Comparison of ENCODE assay signal across 9 mouse cellular contexts in genomic region chr5:28318671-28319070, GRCm38 (mm10). TPM values are rescaled to one million over a fixed set of nuclear protein-coding genes. Genes with fewer than 3 reads are reported as not detected.
A peak's percentile ranks its signal among the peaks of the same experiment; 100 is the strongest.
DNase-seq lines count a peak whose midpoint lies in the region; ATAC-seq and TF ChIP-seq lines count a peak whose summit lies in the region.
"Had no signal": no experiment of that assay in that cellular context is flagged by ENCODE, and none has a peak within 500 bp of the region (broad histone marks: within the 10 kb centered on the region; RNA-seq: fewer than 3 reads in every experiment).

No protein-coding gene starts in this region.

- no peaks in the 10 kb centered on the region for H3K27me3 ChIP-seq in kidney, postnatal 0 days (ENCODE audit: insufficient read depth, low read length)
- no peaks in the 10 kb centered on the region for H3K27me3 ChIP-seq in intestine, embryonic 14.5 days (replicated peaks; ENCODE audit: control insufficient read depth, insufficient read depth, low read length)
- H3K27me3 ChIP-seq in neural tube, embryonic 12.5 days (replicated peaks) = no peaks in the 10 kb centered on the region

- H3K9me3 ChIP-seq in kidney, postnatal 0 days (replicated peaks; ENCODE audit: low read length) = no peaks in the 10 kb centered on the region
- no peaks in the 10 kb centered on the region for H3K9me3 ChIP-seq in intestine, embryonic 14.5 days (ENCODE audit: control insufficient read depth, low read length)
- no peaks in the 10 kb centered on the region for H3K9me3 ChIP-seq in neural tube, embryonic 12.5 days

- H3K27ac ChIP-seq in kidney, postnatal 0 days = no peak overlapping the region
- H3K27ac ChIP-seq in brown adipose tissue, adult 24 weeks (replicated peaks; ENCODE audit: low read depth, low read length) = no peak overlapping the region
- H3K27ac ChIP-seq in intestine, embryonic 14.5 days (ENCODE audit: low read depth) = no peak overlapping the region
- no peak overlapping the region for H3K27ac ChIP-seq in neural tube, embryonic 12.5 days

- no peaks in the 10 kb centered on the region for H3K36me3 ChIP-seq in kidney, postnatal 0 days (ENCODE audit: insufficient read depth, low read length)
- H3K36me3 ChIP-seq in intestine, embryonic 14.5 days (ENCODE audit: control insufficient read depth, insufficient read depth, low read length) = no peaks in the 10 kb centered on the region
- no peaks in the 10 kb centered on the region for H3K36me3 ChIP-seq in neural tube, embryonic 12.5 days

- peak; percentile 14 for DNase-seq in kidney, postnatal 0 days (ENCODE audit: low spot score)
- DNase-seq in kidney, adult 9 months = no peak
- DNase-seq in intestine, embryonic 14.5 days (ENCODE audit: low spot score) = no peak
- no peak for DNase-seq in layer of hippocampus, adult 18-20 months (ENCODE audit: low spot score in 2 of 2)
- no peak for DNase-seq in thymus, postnatal 10 days (ENCODE audit: low spot score in 2 of 2)
- no peak for DNase-seq in lung, postnatal 25 days (ENCODE audit: low spot score)
- DNase-seq: kidney, postnatal 4 days had no signal

- ATAC-seq in kidney, postnatal 0 days (replicated peaks; ENCODE audit: low FRiP score, low read depth) = no peak
- ATAC-seq in intestine, embryonic 14.5 days (replicated peaks; ENCODE audit: low FRiP score, low TSS enrichment, low read depth) = no peak
- ATAC-seq in neural tube, embryonic 12.5 days (ENCODE audit: low FRiP score, low read depth) = no peak

- H3K9ac ChIP-seq in kidney, postnatal 0 days (ENCODE audit: low read depth, low read length) = 0 out of 2 replicates have a peak overlapping the region, but pooled peaks have one; percentile 31
- H3K9ac ChIP-seq in intestine, embryonic 14.5 days (ENCODE audit: low read length) = 0 out of 2 replicates have a peak overlapping the region, but pooled peaks have one; percentile 18
- peak overlapping the region; percentile 40; the same call in 1 of the 2 replicates for H3K9ac ChIP-seq in neural tube, embryonic 12.5 days

- peak overlapping the region; percentile 59 for H3K4me2 ChIP-seq in kidney, postnatal 0 days (ENCODE audit: low read length)
- peak overlapping the region; percentile 77 for H3K4me2 ChIP-seq in intestine, embryonic 14.5 days (ENCODE audit: low read length)
- peak overlapping the region; percentile 74 for H3K4me2 ChIP-seq in neural tube, embryonic 12.5 days (replicated peaks)

- TF ChIP-seq CTCF in kidney, postnatal 0 days (IDR thresholded peaks at IDR 0.05; ENCODE audit: low read depth) = no peak

- WGBS in kidney, postnatal 0 days = 43% methylated on average over 2 of the region's 2 CpGs
- WGBS in intestine, embryonic 14.5 days = 67% methylated on average over 2 of the region's 2 CpGs
- WGBS in neural tube, embryonic 12.5 days = 70% methylated on average over 2 of the region's 2 CpGs

- peaks cover 7% of the 10 kb centered on the region for H3K4me1 ChIP-seq in kidney, postnatal 0 days (replicated peaks; ENCODE audit: insufficient read depth, low read length)
- H3K4me1 ChIP-seq in brown adipose tissue, adult 24 weeks (ENCODE audit: control insufficient read depth, insufficient read depth, insufficient read length, low read length) = peaks cover 7% of the 10 kb centered on the region
- H3K4me1 ChIP-seq in intestine, embryonic 14.5 days (replicated peaks; ENCODE audit: control insufficient read depth, insufficient read depth, low read length) = peaks cover 5% of the 10 kb centered on the region
- H3K4me1 ChIP-seq in neural tube, embryonic 12.5 days = peaks cover 17% of the 10 kb centered on the region; the same call in 1 of the 2 replicates

- no peak overlapping the region for H3K4me3 ChIP-seq in kidney, postnatal 0 days (replicated peaks; ENCODE audit: low read depth, low read length)
- H3K4me3 ChIP-seq in brown adipose tissue, adult 24 weeks (ENCODE audit: insufficient read depth, low read depth, low read length) = peak overlapping the region; percentile 13; the same call in 1 of the 2 replicates
- peak overlapping the region; percentile 94 for H3K4me3 ChIP-seq in intestine, embryonic 14.5 days (ENCODE audit: low read depth, low read length)
- H3K4me3 ChIP-seq in neural tube, embryonic 12.5 days = peak overlapping the region; percentile 13; the same call in 1 of the 2 replicates

RNA-seq across cellular contexts. Expression of gene Rbm33, which starts 1.8 kb away (rescaled TPM):
- 8.0 and 8.1 TPM in 2 replicates for polyA plus RNA-seq in kidney, postnatal 0 days (2015; fragmentation: Nextera tagmentation; extraction: Ambion mirVana)
- 12.0 and 13.9 TPM in 2 replicates for polyA plus RNA-seq in brown adipose tissue, adult 24 weeks (2012; ENCODE audit: insufficient read depth, insufficient read length, missing spikeins)
- 17.5 and 18.1 TPM in 2 replicates for polyA plus RNA-seq in intestine, embryonic 14.5 days (2014; fragmentation: Nextera tagmentation; extraction: Ambion mirVana)
- polyA plus RNA-seq in neural tube, embryonic 12.5 days (2016; fragmentation: Nextera tagmentation; extraction: Ambion mirVana) = 22.5 and 23.9 TPM in 2 replicates
- total RNA-seq in layer of hippocampus, adult 18-20 months (2021) = 10 to 100 TPM; 63.6 to 64.3 TPM
